Mouse (Mus musculus) ES-Bruce4 (cell line): Measurements from ENCODE around the gene Tmem178. TPM values are rescaled to one million over a fixed set of nuclear protein-coding genes. Genes with fewer than 3 reads are reported as not detected.

ENCODE experiments used
- H3K27ac ChIP-seq: 2 replicates; pipeline ENCODE4 v1.5.1; 2012; ENCODE audit warnings: low read length, inconsistent platforms; ENCODE audit not compliant: insufficient read depth
- H3K27me3 ChIP-seq: 2 replicates; pipeline ENCODE4 v1.6.1; 2012; ENCODE audit warnings: mild to moderate bottlenecking, low read length, inconsistent platforms; ENCODE audit not compliant: control insufficient read depth, poor library complexity, insufficient read depth, severe bottlenecking
- H3K36me3 ChIP-seq: 2 replicates; pipeline ENCODE4 v1.6.1; 2012; ENCODE audit warnings: inconsistent platforms, mild to moderate bottlenecking, low read length, moderate library complexity; ENCODE audit not compliant: control insufficient read depth, poor library complexity, insufficient read depth, severe bottlenecking
- H3K4me1 ChIP-seq: one replicate; pipeline ENCODE4 v1.8.1; 2011; ENCODE audit warnings: low read length; ENCODE audit not compliant: control insufficient read depth, insufficient read depth
- H3K4me3 ChIP-seq: 2 replicates; pipeline ENCODE4 v1.5.1; 2011; ENCODE audit warnings: low read depth, mild to moderate bottlenecking, low read length
- H3K9ac ChIP-seq: 2 replicates; pipeline ENCODE4 v1.6.1; 2012; ENCODE audit warnings: low read depth, mild to moderate bottlenecking, inconsistent platforms; ENCODE audit not compliant: poor library complexity, severe bottlenecking
- H3K9me3 ChIP-seq: replicated peaks from 2 replicates; pipeline ENCODE4 v1.6.1; 2012; ENCODE audit warnings: mild to moderate bottlenecking, low read length, inconsistent platforms; ENCODE audit not compliant: control insufficient read depth, poor library complexity, insufficient read depth, severe bottlenecking
- CTCF ChIP-seq: IDR thresholded peaks from one replicate; pipeline ENCODE4 v1.8.1; 2011; ENCODE audit warnings: low read depth, low read length
- EP300 ChIP-seq: IDR thresholded peaks from 2 replicates; pipeline ENCODE4 v1.6.1; 2011; ENCODE audit warnings: low read depth, low read length; ENCODE audit not compliant: insufficient read depth
- POLR2A ChIP-seq: IDR thresholded peaks from one replicate; pipeline ENCODE4 v1.8.1; 2011; ENCODE audit warnings: low read length; ENCODE audit not compliant: insufficient read depth
- polyA plus RNA-seq: library from polyadenylated mRNA; stranded (reverse); fragments of >200 nt; gene quantifications from 2 replicates; pipeline ENCODE4 v1.2.4, GENCODE M21; 2011; ENCODE audit warnings: low read depth; ENCODE audit not compliant: missing spikeins, insufficient read depth, insufficient read length

Gene Tmem178
- polyA plus RNA-seq, 1 experiment, result not detected

DNA sequence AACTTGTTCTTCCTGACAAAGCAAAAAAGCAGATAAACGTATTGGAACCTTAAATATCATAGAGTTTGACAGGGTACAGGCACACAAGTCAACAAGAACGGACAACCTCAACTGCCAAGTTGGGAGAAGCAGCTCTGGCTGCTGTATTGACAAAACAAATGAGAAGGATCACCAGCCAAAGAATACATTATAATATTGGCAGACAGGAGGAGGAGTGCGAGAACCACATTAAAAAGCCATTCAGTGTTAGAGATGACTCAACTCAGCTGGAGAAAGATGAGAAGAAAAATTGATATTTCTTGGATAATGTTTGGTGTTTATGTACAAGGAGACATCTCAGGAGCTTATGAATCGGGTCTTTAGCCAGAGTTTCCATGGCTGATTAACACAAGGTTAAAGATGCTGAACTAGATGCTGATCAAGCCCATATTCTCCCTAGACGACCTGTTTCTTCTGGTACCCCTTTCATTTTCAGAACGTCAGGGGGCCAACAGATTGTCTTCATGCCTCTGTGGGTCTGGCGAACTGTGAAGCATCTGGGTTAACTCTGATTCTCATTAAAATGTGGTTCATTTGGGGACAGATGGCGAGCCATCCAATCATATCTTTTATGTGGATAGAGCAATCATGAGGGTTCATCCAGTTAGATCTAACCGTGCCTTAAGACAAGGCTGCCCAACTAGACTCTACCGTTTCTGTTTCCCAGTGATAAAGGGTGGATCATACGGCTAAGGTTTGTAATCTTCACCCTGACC lies 41.1 kb upstream of the Tmem178 start:
- no peak for TF ChIP-seq CTCF
- TF ChIP-seq POLR2A, result no peak
- TF ChIP-seq EP300, result no peak
- Histone ChIP-seq H3K9me3 (no peaks in the 10 kb centered on the region), H3K4me3 (no peak overlapping the region), H3K4me1 (no peaks in the 10 kb centered on the region), H3K36me3 (no peaks in the 10 kb centered on the region), H3K9ac (no peak overlapping the region), H3K27me3 (no peaks in the 10 kb centered on the region), H3K27ac (no peak overlapping the region)

DNA sequence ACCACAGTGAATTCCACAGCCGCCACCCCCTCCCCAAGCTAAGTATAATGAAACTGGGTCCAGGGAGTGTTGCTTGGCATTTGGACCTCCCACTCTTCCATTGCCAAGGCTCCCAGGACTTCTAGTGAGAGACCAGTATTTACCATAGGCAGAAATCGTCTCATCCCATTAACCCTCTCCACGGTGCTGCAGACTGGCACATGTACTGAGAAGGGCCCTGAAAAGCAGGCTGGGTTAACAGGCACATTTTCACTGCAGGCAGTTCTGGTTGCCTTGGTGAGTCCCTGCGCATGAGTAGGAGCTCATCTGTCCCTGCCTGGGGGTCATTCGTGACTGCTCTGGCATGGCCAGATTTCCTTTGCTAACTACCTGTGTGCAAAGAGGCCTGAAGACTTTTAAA lies 40.4 kb upstream of the Tmem178 start:
- Histone ChIP-seq H3K36me3 (no peaks in the 10 kb centered on the region), H3K27ac (no peak overlapping the region), H3K27me3 (no peaks in the 10 kb centered on the region), H3K4me3 (no peak overlapping the region), H3K9me3 (peaks cover 5% of the 10 kb centered on the region; the same call in 1 of the 2 replicates), H3K9ac (no peak overlapping the region), H3K4me1 (no peaks in the 10 kb centered on the region)
- no peak for TF ChIP-seq EP300
- no peak for TF ChIP-seq CTCF
- no peak for TF ChIP-seq POLR2A

DNA sequence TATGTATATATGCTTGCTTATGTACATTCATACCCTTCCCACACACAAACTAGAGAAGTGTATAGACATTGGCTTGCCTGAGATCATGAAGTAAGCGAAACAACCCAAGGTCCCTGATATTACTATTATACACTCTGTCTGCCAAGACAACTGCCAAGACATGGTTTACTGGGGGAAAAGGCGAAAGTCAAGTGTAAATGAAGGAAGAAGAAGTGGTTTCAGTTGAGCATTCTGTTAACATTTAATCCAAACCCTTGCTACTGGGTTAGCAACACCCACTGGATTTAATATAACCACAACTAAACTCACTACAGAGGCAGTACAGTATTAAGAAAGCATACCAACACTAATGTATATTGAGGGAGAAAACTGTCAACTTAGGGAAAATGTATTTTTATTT lies 28.8 kb upstream of the Tmem178 start:
- no peaks in the 10 kb centered on the region for H3K4me1 ChIP-seq
- no peaks in the 10 kb centered on the region for H3K36me3 ChIP-seq
- no peaks in the 10 kb centered on the region for H3K27me3 ChIP-seq
- H3K9me3 ChIP-seq, result no peaks in the 10 kb centered on the region
- TF ChIP-seq CTCF (no peak), POLR2A (no peak), EP300 (no peak)
- no peak overlapping the region for H3K9ac ChIP-seq
- H3K4me3 ChIP-seq, result no peak overlapping the region
- H3K27ac ChIP-seq, result no peak overlapping the region

DNA sequence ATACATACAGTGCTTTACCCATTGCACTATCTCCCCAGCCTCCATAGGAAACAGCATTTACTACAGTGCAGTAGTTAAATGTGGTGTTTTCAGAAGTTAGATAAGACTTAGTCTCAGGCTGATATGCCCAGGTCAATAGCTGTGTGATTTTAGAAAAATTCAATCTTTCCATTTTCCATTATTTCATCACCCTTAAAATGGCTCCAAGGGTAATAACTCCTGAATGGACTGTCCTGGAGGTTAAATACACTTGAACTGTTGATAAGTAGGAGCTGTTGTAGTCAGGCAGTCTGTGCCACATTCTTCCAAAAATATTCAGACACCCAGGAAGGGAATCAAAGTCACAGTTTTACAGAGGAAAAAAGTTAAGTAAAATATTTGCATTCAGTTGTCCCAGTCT lies 25.2 kb upstream of the Tmem178 start:
- Histone ChIP-seq H3K9ac (no peak overlapping the region), H3K27ac (no peak overlapping the region), H3K27me3 (no peaks in the 10 kb centered on the region), H3K4me1 (no peaks in the 10 kb centered on the region), H3K36me3 (no peaks in the 10 kb centered on the region), H3K4me3 (no peak overlapping the region), H3K9me3 (no peaks in the 10 kb centered on the region)
- no peak for TF ChIP-seq CTCF
- TF ChIP-seq POLR2A, result no peak
- no peak for TF ChIP-seq EP300

DNA sequence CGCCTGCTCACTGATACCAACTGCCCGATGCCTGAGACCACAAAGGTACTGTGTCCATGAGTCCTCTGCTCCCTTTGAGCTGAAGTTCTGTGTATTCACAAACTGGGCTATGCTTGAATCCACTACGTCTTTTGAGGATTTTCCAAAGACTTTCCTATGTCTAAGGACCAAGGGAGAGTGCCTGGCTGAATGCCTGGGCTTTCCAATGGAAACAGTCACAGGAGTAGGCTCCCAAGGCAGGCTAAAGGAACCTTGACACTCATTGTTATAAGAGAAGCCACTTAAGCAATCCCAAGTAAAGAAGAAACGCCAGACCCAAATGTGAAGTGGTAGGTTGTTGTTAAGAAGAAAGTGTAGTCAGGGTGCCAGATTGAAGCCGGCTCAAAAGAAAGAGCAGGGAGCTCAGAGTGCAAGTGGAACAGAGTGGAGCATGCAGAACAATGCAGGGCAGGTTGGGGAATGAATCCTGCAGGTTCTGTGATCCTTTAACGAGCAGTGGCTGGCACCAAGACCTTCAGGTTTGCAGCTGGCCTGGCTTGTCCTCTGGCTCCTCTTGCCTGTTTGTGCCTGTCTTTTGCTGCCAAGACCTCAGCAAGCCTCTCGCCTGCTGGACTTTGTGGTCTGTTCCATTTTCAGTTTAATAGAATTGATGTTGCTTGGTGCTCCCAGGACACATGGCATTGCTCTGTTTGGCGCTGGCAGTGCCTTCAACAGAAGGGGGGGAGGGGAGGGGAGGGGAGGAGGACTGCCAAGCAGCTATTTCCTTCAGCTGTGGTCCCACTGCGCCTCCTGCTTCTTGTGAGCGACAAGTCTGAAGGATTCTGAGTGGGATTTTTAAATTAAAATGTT lies 22.9 kb upstream of the Tmem178 start:
- no peak for TF ChIP-seq POLR2A
- no peak for TF ChIP-seq EP300
- no peak for TF ChIP-seq CTCF
- Histone ChIP-seq H3K4me1 (no peaks in the 10 kb centered on the region), H3K4me3 (no peak overlapping the region), H3K27me3 (no peaks in the 10 kb centered on the region), H3K27ac (no peak overlapping the region), H3K9me3 (no peaks in the 10 kb centered on the region), H3K9ac (no peak overlapping the region), H3K36me3 (no peaks in the 10 kb centered on the region)

DNA sequence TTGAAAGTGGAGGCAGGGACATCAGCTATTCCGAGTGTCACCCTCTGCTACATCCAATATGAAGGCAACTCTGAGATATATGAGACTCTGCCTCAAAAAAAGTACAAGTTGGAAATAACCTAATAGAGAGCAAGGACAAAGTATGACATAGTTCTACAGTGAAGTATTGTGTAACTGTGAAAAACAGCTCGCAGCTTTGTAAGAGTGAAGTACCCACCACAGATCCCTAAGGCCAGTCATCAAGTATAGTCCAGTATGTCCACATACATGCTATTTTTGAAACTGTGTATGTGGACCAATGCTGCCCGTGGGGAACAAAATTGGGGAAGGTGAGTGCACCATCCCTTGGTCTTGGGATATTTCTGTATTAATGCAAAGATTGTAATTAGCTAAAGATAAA lies 18.9 kb upstream of the Tmem178 start:
- no peak overlapping the region for H3K4me3 ChIP-seq
- TF ChIP-seq CTCF, result no peak
- no peaks in the 10 kb centered on the region for H3K9me3 ChIP-seq
- no peak overlapping the region for H3K9ac ChIP-seq
- no peaks in the 10 kb centered on the region for H3K4me1 ChIP-seq
- no peaks in the 10 kb centered on the region; the same call in 1 of the 2 replicates for H3K27me3 ChIP-seq
- no peaks in the 10 kb centered on the region for H3K36me3 ChIP-seq
- no peak overlapping the region for H3K27ac ChIP-seq
